Mouse (Mus musculus) monocyte, adult 2 months (primary cell): ENCODE data around the gene Hdac10.

Experiments
- DNase-seq, 2 experiments: peaks; one replicate each; pipeline ENCODE4 v3.0.0; 2022; ENCODE audit warnings: low spot score in 2 of 2, low read depth in 1 of 2

Gene Hdac10

DNA sequence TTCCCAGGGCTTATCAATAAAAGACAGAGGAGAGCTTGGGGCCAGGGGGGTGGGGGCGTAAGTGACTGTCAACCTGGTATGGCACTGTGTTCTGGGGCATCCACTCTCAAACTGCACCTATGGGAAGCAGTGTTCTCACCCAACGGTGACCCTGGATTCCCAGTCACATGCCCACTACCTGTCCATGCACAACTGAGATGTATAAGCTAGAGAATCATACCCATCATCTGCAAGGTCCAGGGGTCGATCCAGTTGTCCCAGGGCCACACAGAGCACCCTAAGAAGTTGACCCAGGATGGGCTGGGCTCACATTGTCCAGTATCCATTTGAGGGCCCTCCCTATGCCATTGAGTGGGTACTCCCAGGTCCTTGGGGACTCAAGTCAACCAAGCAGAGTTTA lies 4.2 kb downstream of the Hdac10 start:
- no peak for DNase-seq

DNA sequence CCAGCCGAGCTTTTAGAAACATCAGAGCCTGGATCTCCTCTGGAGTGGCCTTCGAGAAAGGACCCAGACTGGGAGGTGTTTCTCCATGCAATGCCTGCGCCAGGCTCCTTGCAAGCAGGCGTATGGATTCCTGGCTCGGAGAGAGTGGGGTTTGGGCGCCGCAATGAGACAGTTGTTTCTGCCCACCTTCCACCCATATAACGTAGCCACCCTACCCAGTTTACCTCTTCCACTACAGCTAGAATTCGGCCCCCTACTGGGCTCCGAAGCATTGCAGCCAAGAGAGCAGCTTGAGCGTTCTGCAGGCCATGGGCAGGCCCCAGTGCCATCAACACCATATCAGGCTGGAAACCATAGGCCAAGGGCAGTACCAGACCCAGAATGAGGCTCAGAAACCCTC lies 4.9 kb downstream of the Hdac10 start:
- DNase-seq = no peak

DNA sequence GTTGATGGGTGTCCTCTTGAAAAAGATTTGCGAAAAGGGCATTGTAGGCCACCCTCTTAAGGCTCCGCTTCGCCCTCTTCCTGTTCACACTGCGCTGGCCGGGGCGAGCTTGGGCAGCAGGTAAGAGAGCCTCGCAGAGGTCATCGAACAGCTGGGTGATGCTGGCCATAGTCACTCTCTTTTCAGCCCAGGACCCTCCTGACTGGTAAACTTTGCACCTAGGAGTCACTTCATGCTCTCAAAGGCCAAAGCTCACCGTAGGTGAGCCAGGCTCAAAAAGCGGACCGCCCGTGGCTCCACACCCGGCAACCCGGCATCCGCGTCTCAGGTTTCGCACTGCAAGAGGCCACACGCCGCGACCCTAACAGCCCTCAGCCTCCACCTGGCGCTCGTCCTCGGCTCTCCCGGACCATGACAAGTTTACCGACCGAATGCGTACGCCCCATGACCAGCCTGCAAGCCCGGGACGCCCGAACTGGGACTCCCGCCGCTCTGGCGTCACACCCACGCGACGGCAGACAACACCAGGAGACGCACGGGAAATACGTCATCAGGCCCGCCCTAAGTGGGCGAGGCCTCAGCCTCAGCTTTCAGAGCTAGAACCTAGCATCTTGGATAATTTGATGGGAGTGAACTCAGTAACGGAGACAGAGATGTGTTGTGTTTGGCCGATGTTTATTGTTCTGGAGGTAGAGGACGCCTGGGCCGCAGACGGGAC lies 5.7 kb downstream of the Hdac10 start, which contains the start of gene Tubgcp6:
TSS of gene Tubgcp6 (minus strand) at position 464 of the 718 bp plus-strand sequence.
- peak; percentile 81 to 91 for DNase-seq

DNA sequence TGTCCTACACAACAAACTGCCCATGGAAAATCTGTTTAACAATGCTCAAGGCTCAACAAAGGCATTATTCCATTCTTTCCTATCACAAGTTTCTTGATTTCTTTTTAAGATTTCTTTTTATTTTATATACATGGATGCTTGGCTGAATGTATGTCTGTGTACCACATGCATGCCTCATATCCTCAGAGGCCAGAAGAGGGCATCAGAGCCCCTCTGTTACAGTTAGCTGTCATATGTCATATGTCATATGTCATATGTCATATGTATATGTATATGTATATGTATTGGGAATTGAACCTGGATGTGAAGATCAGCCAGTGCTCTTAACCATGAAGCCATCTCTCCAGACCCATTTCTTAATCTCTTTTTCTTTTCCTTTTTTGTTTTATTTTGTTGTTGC lies 10.5 kb downstream of the Hdac10 start:
- no peak for DNase-seq

DNA sequence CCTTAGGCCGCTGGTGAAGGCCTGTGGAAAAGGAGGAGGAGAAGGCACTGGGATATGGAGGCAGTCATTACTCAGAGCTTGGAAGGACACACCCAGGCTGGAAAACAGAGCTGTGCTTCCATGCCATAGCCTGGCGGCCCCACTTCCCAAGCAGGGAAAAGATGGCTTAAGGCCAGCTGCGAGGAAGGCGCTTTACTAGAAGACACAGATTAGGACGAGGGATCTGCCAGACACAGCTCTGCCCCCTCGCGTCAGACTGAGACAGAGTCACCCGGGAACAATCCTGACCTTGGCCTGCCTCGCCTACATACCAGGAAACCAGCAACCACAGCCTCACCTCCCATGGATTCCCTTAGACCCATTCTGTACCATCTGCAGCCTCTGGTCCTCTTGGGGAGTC lies 18.4 kb downstream of the Hdac10 start:
- no peak for DNase-seq

DNA sequence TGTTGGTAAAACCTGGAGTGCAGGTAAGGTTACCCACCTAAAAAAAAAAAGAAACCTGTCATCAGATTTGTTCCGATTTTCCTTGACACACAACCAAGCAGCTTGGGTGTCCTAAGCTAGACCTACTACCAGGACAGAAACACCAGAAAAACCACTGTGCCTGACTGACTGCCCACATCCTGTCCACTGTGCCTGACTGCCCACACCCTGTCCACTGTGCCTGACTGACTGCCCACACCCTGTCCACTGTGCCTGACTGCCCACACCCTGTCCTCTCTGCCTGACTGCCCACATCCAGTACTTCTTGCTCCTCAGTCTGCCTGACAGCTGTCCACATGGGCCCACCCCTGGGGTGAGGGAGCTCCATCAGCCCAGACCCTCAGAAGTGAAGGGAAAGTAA lies 21.5 kb downstream of the Hdac10 start:
- no peak for DNase-seq

DNA sequence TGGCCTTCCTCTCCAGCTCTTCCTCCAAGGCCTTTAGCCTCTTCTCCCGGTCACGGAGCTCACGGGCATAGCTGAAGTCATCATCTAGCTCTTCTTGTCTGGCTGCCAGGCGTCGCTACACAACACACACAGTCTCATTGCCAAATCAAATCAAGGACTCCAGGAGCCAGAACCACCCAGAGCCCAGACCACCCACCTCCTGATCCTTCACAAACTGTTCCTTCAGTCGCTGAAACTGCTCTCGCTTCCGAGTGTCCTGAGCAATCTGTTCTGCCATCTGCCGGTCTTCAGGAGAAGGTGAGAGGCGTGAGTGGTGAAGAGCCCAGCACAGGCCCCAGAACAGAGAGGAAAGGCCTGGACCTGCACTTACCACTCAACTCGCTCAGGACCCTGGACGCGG lies 22.4 kb downstream of the Hdac10 start:
- no peak for DNase-seq

DNA sequence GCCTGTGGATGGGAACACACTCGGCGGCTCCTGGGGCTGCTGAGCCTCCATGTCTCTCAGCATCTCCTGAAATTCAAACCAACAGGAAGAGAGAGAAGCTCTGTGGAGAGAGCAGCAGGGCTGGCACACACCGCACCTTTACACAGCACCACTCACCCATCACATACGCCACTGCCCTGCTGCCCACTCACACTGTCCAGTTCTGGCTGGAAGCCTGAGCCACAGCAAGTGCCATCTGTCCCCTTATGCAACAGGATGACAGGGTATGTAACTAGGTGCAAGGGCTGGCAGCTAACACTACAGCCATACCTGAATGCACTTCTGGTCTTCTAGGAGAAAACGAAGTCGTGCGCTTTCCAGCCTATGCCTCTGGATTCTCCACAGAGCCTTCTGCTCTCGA lies 24.1 kb downstream of the Hdac10 start:
- DNase-seq = no peak

DNA sequence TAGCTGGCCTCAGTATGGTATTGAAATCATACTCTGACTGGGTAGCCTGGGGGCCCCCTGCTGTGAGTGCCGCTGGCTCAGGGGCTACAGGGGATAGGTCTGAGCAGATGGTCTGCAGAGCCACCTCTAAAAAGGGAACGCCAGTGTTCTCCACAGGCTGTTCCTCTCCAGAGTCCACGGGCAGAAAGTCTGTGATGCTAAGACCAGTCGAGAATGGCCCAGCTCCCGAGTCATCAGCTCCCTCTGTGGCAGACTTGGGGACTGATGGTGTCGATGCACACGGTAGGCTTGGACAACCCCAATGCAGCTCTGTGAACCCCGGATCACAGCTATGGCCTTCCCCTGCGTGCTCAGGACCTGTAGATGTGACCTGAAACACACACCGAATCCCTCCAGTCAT lies 24.6 kb downstream of the Hdac10 start:
- no peak for DNase-seq

DNA sequence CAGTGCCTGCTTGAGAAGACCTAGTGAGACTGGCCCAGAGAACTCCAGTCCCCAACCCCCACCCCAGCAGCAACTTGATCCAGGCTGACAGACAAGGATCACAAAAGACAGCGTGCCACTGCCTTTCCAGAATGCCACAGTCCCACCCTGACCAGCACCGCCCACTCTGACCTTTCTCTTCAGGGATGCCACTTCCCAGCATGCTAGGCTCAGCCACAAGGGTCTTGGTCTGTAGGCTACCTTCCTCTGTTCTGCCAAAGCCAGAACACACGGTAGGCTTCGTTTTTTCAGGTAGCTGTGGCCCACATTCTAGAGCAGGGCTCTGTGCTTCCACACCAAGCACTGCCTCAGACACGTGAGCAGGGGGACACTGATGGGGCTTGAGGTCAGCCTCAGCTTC lies 25.9 kb downstream of the Hdac10 start:
- no peak for DNase-seq

DNA sequence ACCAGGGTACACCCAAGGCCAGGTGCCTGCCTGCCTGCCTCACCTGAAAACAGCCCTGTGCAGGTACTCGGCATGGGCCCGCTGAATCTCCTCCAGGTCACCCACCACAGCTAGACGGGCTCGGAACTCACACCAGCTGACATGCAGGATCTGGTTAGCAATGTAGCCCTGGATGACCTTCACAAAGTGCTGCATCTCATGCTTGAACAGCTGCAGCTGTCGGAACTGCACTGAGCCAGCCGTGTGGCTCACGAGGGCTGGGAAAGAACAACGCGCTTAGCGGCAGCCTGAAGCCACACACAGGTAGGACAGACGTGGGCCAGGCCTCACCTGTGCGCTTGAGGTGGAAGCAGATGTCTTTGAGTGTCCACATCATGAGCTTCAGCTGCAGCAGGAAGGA lies 27.7 kb downstream of the Hdac10 start:
- no peak for DNase-seq

DNA sequence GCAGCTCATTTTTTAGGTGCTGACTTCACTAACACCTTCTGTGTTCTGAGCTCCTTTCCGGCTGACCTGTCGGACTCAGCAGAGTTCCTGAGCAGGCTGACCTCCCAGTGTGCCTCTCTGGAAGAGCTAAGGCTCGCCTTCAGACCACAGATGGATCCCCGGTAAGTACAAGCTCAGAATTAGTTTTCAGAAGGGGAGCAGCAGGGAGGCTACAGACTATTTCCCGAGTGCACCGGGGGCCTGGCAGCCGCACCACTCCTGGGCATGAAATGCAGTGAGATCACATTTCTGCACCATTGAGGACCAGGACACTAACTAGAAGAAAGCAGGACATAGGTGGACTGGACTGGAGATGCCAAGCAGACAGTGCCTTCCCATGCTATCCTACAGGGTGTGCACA lies 29.9 kb downstream of the Hdac10 start:
- no peak for DNase-seq

DNA sequence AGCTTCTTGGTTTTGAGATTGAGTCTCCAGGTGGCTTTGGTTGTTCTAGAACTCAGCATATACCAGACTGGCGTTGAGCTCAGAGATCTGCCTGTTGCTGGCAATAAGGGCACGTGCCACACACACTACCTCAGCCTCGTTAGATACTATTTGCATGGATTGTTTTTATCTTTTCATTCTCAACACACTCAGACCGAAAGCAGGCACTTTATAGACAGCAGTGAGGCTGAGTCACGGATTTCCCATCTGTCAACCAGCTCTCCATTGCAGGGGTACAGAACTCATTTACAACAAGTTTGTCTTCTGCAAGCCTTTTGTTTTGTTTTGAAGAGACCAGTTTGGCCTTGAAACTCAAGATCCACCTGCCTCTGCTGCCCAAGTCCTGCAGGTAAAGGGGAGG lies 31.1 kb downstream of the Hdac10 start:
- no peak for DNase-seq

DNA sequence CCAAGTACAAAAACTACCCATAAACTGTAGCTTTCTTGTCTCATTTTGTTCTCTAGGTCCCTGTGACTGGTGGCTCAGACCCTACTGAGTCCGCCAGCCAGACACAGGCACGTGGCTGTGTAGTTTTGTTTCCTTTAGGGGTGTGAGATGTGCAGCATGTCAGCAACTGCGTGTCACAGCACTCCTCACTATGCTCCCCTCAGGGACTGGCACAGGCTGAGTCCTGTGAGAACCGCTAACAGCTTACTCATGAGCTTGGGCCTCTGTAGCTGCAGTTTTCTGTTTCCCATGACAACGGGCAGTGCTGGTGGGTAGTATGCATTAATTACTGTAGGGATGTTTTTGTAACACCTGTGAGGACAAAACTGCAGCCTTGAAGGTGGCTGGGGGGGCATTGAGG lies 36.3 kb downstream of the Hdac10 start:
- no peak for DNase-seq

DNA sequence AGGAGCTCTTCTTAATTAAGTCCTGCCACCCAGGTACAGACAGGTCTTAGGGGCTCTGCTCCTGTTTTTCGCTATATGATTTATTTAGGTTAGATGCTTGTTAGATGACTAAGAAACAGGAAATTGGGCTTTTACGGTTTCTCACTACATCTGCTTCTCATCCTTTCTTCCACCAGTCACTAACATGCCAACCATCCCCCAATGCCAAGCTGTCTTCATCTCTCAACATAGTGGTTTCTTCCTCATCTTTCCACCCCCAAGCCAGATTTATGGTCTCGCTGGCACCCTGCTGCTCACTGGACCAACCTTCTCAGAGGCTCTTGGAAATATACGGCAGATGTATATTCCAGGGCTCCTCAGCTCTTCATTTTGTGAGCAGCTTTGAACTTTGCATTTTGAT lies 37.8 kb downstream of the Hdac10 start:
- no peak for DNase-seq

DNA sequence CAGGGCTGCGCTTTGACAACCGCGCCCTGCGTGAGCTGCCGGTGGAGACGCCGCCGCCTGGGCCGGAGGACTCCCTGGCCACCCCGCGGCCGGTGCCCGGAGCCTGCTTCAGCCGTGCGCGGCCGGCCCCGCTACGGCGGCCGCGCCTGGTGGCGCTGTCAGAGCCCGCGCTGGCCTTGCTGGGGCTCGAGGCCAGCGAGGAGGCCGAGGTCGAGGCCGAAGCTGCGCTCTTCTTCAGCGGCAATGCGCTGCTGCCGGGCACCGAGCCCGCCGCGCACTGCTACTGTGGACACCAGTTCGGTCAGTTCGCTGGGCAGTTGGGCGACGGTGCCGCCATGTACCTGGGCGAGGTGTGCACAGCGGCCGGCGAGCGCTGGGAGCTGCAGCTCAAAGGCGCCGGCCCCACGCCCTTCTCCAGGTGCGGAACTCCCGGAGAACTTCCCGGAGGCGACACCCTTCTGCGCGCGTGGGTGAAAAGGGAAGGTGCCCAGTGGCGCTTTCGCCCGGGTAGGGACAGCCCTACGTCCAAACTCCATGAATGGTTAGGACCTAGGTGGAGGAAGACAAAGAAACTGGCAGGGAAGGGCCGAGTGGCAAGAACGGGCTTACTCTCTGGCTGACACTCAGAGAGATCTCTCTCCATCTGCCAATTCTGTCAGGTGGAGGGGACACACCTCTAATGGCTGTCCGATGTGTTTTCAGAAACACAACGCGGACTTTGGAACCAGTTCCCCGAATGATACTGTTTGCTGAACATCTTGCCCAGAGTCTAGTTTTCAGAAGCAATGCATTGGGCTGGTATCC lies 39.0 kb downstream of the Hdac10 start:
- DNase-seq = no peak

DNA sequence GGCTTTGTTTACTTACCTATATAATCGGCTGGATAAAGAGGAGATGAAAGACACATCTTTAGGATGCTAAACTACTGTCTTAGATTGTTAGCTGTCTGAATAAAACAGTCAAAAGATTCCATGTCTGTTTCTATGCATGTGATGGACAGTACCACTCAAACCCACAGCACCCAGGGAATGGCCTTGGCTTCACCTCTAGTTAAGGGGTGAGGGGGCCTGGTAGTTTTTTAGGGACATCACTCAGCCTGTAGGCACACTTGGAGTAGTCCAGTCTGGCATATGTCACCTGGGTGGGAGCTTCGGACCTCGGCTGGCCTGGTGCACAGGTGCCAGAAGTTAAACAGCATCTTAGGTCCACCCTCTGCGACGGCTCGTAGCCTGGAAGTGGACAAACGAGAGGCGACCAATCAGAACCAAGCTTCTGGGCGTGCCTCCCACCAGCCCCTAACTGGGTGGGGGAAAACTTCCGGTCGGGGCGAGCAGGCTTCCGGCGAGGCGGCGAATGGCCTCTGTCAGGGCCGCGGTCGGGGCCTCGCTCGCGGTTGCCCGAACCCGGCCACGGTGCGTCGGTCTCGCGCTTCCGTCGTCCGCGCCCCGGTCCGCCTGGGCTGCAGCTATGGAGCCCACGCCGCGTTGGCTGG lies 39.8 kb downstream of the Hdac10 start, which contains the start of gene Selenoo:
TSS of gene Selenoo (plus strand) at position 478 of the 641 bp plus-strand sequence.
- DNase-seq = peak; percentile 26 to 53

DNA sequence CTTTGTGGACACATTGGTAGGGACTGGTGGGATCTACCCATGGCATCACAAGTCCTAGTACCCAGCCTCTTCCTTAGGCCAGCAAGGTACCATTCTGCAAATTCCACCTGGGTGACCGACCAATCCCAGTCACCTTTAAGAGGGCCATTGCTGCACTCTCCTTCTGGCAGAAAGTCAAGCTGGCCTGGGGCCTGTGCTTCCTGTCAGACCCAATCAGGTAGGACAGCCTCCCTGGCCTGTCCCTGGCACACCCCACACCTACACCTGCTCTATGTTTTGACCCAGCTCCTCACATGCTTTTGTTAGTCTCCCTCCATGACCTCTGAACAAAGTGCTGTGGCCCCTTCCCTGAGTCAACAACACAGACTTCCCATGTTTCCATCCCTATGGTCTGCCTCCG lies 43.7 kb downstream of the Hdac10 start:
- no peak for DNase-seq

DNA sequence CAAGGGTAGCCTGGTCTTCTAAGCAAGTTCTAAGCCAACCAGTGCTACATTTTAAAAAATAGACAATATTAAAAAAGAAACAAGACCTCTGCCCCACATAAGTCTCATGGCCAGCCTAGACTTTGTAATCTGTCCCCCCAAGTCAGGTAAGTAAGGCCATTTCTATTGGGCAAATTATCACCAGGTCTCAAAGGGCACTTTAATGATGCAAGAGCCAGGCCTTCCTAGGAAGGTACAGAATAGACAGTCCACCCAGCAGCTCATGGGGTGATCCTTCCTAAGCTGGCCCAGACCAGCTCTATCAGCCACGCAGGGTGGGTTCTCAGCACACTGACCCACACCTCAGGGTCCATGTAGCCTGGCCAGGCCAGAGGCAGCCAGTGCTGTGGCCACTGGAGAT lies 44.6 kb downstream of the Hdac10 start:
- no peak for DNase-seq

DNA sequence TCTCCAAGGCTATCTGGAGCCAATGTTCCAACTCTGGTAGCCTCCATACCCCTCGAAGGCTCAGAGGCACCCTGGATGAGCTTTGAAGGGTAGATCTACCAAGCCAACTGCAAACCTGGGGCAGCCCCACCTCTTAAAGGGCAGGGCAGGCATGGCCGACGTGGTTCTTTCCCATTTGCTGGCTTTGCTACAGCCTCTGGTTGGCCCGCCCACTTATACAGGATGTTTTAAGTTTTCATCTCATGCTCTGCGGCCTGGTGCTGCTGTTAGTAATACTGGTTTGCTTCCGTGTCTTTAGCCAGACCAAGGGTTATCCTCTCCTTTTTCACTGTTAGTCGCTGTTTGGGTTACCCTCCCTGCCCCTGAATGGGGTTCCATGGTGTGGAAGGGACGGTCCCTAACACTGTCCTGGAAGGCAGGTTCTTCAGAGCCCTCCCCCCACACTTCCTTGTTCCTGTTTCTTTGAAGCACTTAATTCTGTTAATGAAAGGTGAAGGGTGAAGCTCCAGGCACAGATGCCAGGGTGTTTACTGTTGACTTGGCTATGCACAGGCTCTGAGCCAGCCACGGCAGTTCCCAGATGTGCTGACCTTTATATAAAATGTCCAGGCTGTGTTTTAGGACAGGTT lies 50.2 kb downstream of the Hdac10 start:
- peak; percentile 24 to 56 for DNase-seq

DNA sequence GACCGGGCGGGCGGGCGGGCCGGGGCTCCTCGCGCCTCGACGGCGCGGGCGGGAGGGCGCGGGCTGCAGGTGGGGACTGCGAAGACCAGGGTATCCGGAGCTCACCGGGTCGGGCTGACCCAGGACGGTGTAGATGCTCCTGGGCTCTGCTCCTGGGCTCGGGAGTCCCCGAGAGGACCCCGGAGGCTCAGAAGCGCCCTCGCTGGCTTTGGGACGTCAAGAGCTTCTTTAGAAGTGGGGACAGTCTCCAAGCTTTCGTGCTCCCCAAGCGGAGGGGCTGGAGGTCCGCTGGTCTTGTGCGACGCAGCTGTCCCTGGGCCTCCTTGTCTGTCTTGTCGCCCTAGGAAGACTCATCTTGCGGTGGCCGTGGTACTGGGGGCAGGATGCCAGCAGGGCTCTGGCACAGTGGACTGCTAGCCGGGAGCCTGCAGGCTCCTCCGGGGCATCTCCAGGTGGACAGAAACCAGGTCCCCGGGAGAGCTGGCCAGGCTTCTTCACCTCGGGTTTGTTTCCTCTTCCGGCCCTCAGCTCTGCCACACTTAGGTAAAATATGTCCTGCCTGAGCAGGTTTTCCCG lies 52.3 kb downstream of the Hdac10 start:
- DNase-seq = no peak
